Mouse (Mus musculus): Measurements from ENCODE around the gene Hist4h4.

- TF ChIP-seq CTCF (conservative IDR thresholded peaks at IDR 0.05; ENCODE audit: insufficient read depth, insufficient read length, low read depth, low read length) (no peak), POLR2A (IDR thresholded peaks at IDR 0.05; ENCODE audit: low read depth, low read length) (no peak)
Measured at GRCm38 (mm10) chr6:136806819-136807218, 2.6 kb upstream of the Hist4h4 start.
